Mouse (Mus musculus) E14TG2a.4 (cell line): ENCODE data around the gene Zfp444.

Source experiments
- CTCF ChIP-seq: conservative IDR thresholded peaks from 2 replicates; pipeline ENCODE4 v1.5.1; 2014; ENCODE audit warnings: low read length
- NANOG ChIP-seq: IDR thresholded peaks from 2 replicates; pipeline ENCODE4 v1.6.1; 2014; ENCODE audit warnings: borderline replicate concordance, low read length, mixed read lengths
- POU5F1 ChIP-seq: IDR thresholded peaks from 2 replicates; pipeline ENCODE4 v1.6.1; 2014; ENCODE audit warnings: low read length, borderline replicate concordance

DNA sequence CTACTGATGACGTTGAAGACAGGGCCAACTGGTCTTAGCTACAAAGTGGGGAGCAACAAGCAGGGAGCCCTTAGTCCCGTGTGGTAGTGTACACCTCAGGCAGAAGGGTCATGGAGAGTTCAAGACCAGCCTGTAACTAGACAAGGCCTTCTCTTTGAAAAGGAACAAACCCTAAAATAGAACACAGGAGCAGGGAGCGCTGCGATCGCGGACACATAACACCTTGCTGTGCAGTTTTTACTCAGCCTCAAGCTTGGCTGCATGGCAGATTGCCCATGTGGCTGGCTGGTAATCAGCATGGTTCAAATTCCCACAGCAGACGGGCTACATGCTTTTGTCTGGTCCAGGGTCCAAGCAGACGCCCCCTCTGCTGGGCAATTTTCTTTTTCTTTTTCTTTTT is 12.5 kb downstream of the Zfp444 start:
- no peak for TF ChIP-seq CTCF
- TF ChIP-seq NANOG = no peak
- TF ChIP-seq POU5F1 = no peak
